Mouse (Mus musculus) kidney, embryonic 16.5 days (tissue): ENCODE measurements at regions not wholly inside any gene's neighbourhood (a gene's known extent, or its start where the extent isn't known, plus 50 kb on each side); places are given as distances from the start of the nearest gene placed in this dataset.

Source experiments
- ATAC-seq: fragments of 200-750 bp; cut with Nextera tagmentation; 2 replicates; pipeline ENCODE4 v1.8.0; 2017; ENCODE audit warnings: moderate TSS enrichment; ENCODE audit not compliant: low FRiP score, low TSS enrichment
- H3K27ac ChIP-seq: fragments of 300-500 bp; sonication (generic); 2 replicates; pipeline ENCODE4 v1.5.1; 2014; ENCODE audit warnings: low read length
- H3K27me3 ChIP-seq: fragments of 300-500 bp; sonication (generic); 2 replicates; pipeline ENCODE4 v1.6.1; 2014; ENCODE audit warnings: low read length, control low read depth, mixed read lengths; ENCODE audit not compliant: insufficient read depth
- H3K36me3 ChIP-seq: fragments of 300-500 bp; sonication (generic); 2 replicates; pipeline ENCODE4 v1.6.1; 2014; ENCODE audit warnings: low read length, control low read depth, mixed read lengths; ENCODE audit not compliant: insufficient read depth
- H3K4me1 ChIP-seq: fragments of 300-500 bp; sonication (generic); 2 replicates; pipeline ENCODE4 v1.6.1; 2014; ENCODE audit warnings: low read length, control low read depth, mixed read lengths; ENCODE audit not compliant: insufficient read depth
- H3K4me2 ChIP-seq: fragments of 300-500 bp; sonication (generic); replicated peaks from 2 replicates; pipeline ENCODE4 v1.6.1; 2014; ENCODE audit warnings: low read depth, low read length
- H3K4me3 ChIP-seq: fragments of 300-500 bp; sonication (generic); 2 replicates; pipeline ENCODE4 v1.5.1; 2014; ENCODE audit warnings: mild to moderate bottlenecking, low read length
- H3K9ac ChIP-seq: fragments of 300-500 bp; sonication (generic); replicated peaks from 2 replicates; pipeline ENCODE4 v1.6.1; 2014; ENCODE audit warnings: low read length
- H3K9me3 ChIP-seq: fragments of 300-500 bp; sonication (generic); 2 replicates; pipeline ENCODE4 v1.6.1; 2016; ENCODE audit warnings: low read length, control low read depth
- WGBS: fragments of 180-500 bp; shearing (Covaris S2); extraction: QIAGEN DNeasy Blood & Tissue Kit; methylation state at CpG from one replicate; pipeline ENCODE4 v1.1.7; 2014; 5-methylcytosine and 5-hydroxymethylcytosine counted together

- WGBS, result 97% methylated on average over 1 of the region's 1 CpGs
- Histone ChIP-seq H3K36me3 (no peaks in the 10 kb centered on the region), H3K27ac (no peak overlapping the region), H3K9ac (no peak overlapping the region), H3K4me1 (no peaks in the 10 kb centered on the region), H3K9me3 (peaks cover 10% of the 10 kb centered on the region; the same call in 1 of the 2 replicates), H3K27me3 (no peaks in the 10 kb centered on the region), H3K4me3 (no peak overlapping the region), H3K4me2 (no peak overlapping the region)
- ATAC-seq, result no peak
Observed at GRCm38 (mm10) chr1:35478262-35478661, 589.9 kb upstream of the Hs6st1 start.

- Histone ChIP-seq H3K27me3 (no peaks in the 10 kb centered on the region), H3K4me3 (no peak overlapping the region), H3K27ac (no peak overlapping the region), H3K9me3 (peaks cover 1% of the 10 kb centered on the region; the same call in 1 of the 2 replicates), H3K36me3 (no peaks in the 10 kb centered on the region), H3K4me2 (no peak overlapping the region), H3K4me1 (no peaks in the 10 kb centered on the region), H3K9ac (no peak overlapping the region)
- ATAC-seq, result no peak
- 45% methylated on average over 5 of the region's 5 CpGs for WGBS
Observed at GRCm38 (mm10) chr1:35495963-35496362, 572.2 kb upstream of the Hs6st1 start.

GRCm38 (mm10) chr1:35522951-35523350 lies 545.2 kb upstream of the Hs6st1 start:
- ATAC-seq, result no peak
- no peaks in the 10 kb centered on the region for H3K36me3 ChIP-seq
- H3K9me3 ChIP-seq, result no peaks in the 10 kb centered on the region
- H3K9ac ChIP-seq, result no peak overlapping the region
- no peak overlapping the region for H3K4me2 ChIP-seq
- H3K4me1 ChIP-seq, result no peaks in the 10 kb centered on the region; the same call in 1 of the 2 replicates
- H3K4me3 ChIP-seq, result no peak overlapping the region
- no peaks in the 10 kb centered on the region for H3K27me3 ChIP-seq
- no peak overlapping the region for H3K27ac ChIP-seq
- WGBS, result 70% methylated on average over 5 of the region's 5 CpGs

- ATAC-seq, result no peak
- no peaks in the 10 kb centered on the region for H3K9me3 ChIP-seq
- H3K27ac ChIP-seq, result no peak overlapping the region
- H3K9ac ChIP-seq, result no peak overlapping the region
- H3K4me1 ChIP-seq, result no peaks in the 10 kb centered on the region; the same call in 1 of the 2 replicates
- 41% methylated on average over 2 of the region's 2 CpGs for WGBS
- no peaks in the 10 kb centered on the region for H3K36me3 ChIP-seq
- no peak overlapping the region for H3K4me2 ChIP-seq
- H3K4me3 ChIP-seq, result no peak overlapping the region
- no peaks in the 10 kb centered on the region for H3K27me3 ChIP-seq
Observed at GRCm38 (mm10) chr1:35523790-35524362, 544.3 kb upstream of the Hs6st1 start.

GRCm38 (mm10) chr1:35524788-35525187 lies 543.4 kb upstream of the Hs6st1 start:
- Histone ChIP-seq H3K9ac (no peak overlapping the region), H3K27me3 (no peaks in the 10 kb centered on the region), H3K9me3 (no peaks in the 10 kb centered on the region), H3K4me3 (no peak overlapping the region), H3K4me2 (no peak overlapping the region), H3K4me1 (no peaks in the 10 kb centered on the region; the same call in 1 of the 2 replicates), H3K36me3 (no peaks in the 10 kb centered on the region), H3K27ac (no peak overlapping the region)
- no peak for ATAC-seq
- 47% methylated on average over 5 of the region's 5 CpGs for WGBS

GRCm38 (mm10) chr1:35527750-35528476 lies 540.3 kb upstream of the Hs6st1 start:
- WGBS, result 38% methylated on average over 12 of the region's 12 CpGs
- H3K9ac ChIP-seq, result no peak overlapping the region
- no peaks in the 10 kb centered on the region for H3K36me3 ChIP-seq
- no peaks in the 10 kb centered on the region for H3K27me3 ChIP-seq
- H3K27ac ChIP-seq, result no peak overlapping the region
- peak; percentile 58 for ATAC-seq
- no peaks in the 10 kb centered on the region for H3K9me3 ChIP-seq
- no peak overlapping the region for H3K4me2 ChIP-seq
- H3K4me1 ChIP-seq, result no peaks in the 10 kb centered on the region; the same call in 1 of the 2 replicates
- H3K4me3 ChIP-seq, result no peak overlapping the region

- H3K27me3 ChIP-seq, result no peaks in the 10 kb centered on the region
- H3K36me3 ChIP-seq, result no peaks in the 10 kb centered on the region
- H3K9ac ChIP-seq, result no peak overlapping the region
- no peaks in the 10 kb centered on the region for H3K4me1 ChIP-seq
- no peak for ATAC-seq
- no peaks in the 10 kb centered on the region for H3K9me3 ChIP-seq
- H3K27ac ChIP-seq, result no peak overlapping the region
- H3K4me3 ChIP-seq, result no peak overlapping the region
- H3K4me2 ChIP-seq, result no peak overlapping the region
Observed at GRCm38 (mm10) chr1:35535470-35535869, 532.7 kb upstream of the Hs6st1 start.

- Histone ChIP-seq H3K9ac (no peak overlapping the region), H3K4me1 (no peaks in the 10 kb centered on the region), H3K27ac (no peak overlapping the region), H3K36me3 (no peaks in the 10 kb centered on the region), H3K9me3 (0 out of 2 replicates have a peak, but pooled peaks cover 3% of the 10 kb centered on the region), H3K4me3 (no peak overlapping the region), H3K4me2 (no peak overlapping the region), H3K27me3 (no peaks in the 10 kb centered on the region)
- 80% methylated on average over 5 of the region's 5 CpGs for WGBS
- no peak for ATAC-seq
Observed at GRCm38 (mm10) chr1:35536276-35536675, 531.9 kb upstream of the Hs6st1 start.

GRCm38 (mm10) chr1:35548845-35549244 lies 519.4 kb upstream of the Hs6st1 start:
- H3K27me3 ChIP-seq, result no peaks in the 10 kb centered on the region
- no peaks in the 10 kb centered on the region for H3K4me1 ChIP-seq
- H3K4me2 ChIP-seq, result no peak overlapping the region
- ATAC-seq, result no peak
- H3K4me3 ChIP-seq, result no peak overlapping the region
- H3K9me3 ChIP-seq, result no peaks in the 10 kb centered on the region
- H3K36me3 ChIP-seq, result no peaks in the 10 kb centered on the region
- H3K9ac ChIP-seq, result no peak overlapping the region
- no peak overlapping the region for H3K27ac ChIP-seq
- 78% methylated on average over 3 of the region's 3 CpGs for WGBS

- H3K9me3 ChIP-seq, result no peaks in the 10 kb centered on the region
- no peak overlapping the region for H3K9ac ChIP-seq
- H3K27ac ChIP-seq, result no peak overlapping the region
- no peaks in the 10 kb centered on the region for H3K4me1 ChIP-seq
- ATAC-seq, result no peak
- no peaks in the 10 kb centered on the region for H3K27me3 ChIP-seq
- no peak overlapping the region for H3K4me2 ChIP-seq
- 91% methylated on average over 1 of the region's 1 CpGs for WGBS
- H3K4me3 ChIP-seq, result no peak overlapping the region
- H3K36me3 ChIP-seq, result no peaks in the 10 kb centered on the region
Observed at GRCm38 (mm10) chr1:35551503-35551902, 516.7 kb upstream of the Hs6st1 start.
